Mouse (Mus musculus): ENCODE measurements around the gene Trit1. TPM values are rescaled to one million over a fixed set of nuclear protein-coding genes. Genes with fewer than 3 reads are reported as not detected.

Gene Trit1
- polyA plus RNA-seq, 1 experiment from 2014 or later, result 29.4 TPM

- no peak for ATAC-seq
- no peak overlapping the region for H3K9ac ChIP-seq (ENCODE audit: low read length)
- DNase-seq (ENCODE audit: low spot score), result no peak
- H3K9me3 ChIP-seq (replicated peaks; ENCODE audit: control insufficient read depth, low read length), result no peaks in the 10 kb centered on the region
- H3K4me1 ChIP-seq (ENCODE audit: control insufficient read depth, insufficient read depth, low read length), result no peaks in the 10 kb centered on the region
- H3K4me2 ChIP-seq (ENCODE audit: low read length), result no peak overlapping the region
- H3K36me3 ChIP-seq (ENCODE audit: control insufficient read depth, insufficient read depth, low read length), result no peaks in the 10 kb centered on the region
- 69% methylated on average over 3 of the region's 3 CpGs for WGBS
- no peak overlapping the region for H3K4me3 ChIP-seq (ENCODE audit: low read depth, low read length)
- H3K27me3 ChIP-seq (replicated peaks; ENCODE audit: control insufficient read depth, insufficient read depth, low read length), result no peaks in the 10 kb centered on the region
- no peak overlapping the region for H3K27ac ChIP-seq (ENCODE audit: low read depth, low read length)
Observed at GRCm38 (mm10) chr4:122992276-122992675, 24.1 kb upstream of the Trit1 start.

DNA sequence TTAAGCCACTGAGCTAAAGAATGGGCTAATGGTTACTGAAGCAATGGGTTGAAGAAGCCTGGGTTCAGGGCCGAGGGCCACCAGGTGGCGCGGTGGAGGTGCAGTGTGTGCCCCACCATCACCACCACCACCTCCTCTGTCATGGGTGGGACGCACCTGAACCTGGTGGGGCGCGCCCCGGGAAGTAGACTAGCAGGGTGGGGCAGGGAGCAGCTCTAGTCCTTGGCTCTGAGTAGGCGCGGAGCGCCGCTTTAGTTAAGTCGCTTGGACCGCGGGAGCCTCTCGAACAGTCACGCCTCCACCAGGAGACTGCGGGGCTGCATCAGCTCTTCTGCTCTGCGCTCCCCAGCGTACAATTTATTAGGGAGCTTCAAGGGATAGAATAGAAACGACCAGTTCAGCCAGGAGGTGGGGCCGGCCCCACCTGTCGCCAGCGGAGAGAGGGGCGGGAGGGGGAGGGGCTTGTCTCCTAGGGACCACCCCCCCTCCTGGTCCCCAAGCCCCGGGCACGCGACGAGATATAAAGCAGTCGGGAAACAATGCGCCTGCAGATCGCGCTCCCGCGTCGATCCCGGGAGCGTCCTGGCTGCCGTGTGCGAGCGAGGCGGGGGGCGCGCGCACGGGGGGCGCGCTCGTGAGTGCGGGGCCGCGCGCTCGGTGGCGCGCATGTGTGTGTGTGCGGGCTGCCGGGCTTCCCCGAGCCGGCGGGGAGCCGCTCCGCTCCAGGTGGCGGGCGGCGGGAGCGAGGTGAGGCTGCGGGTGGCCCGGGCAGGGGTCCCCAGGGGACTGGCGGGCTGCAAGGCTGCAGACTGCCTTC, 20.8 kb upstream of the Trit1 start, which contains the start of gene Mycl:
Gene Mycl, plus strand, starts transcription at position 249 of the 817 bp plus-strand sequence.
- H3K4me2 ChIP-seq (ENCODE audit: low read length), result peak within 1 kb of the TSS; percentile 73
- under 1% methylated on average over 67 of the region's 69 CpGs for WGBS
- H3K9me3 ChIP-seq (replicated peaks; ENCODE audit: control insufficient read depth, low read length), result no peaks in the 10 kb centered on the region
- H3K9ac ChIP-seq (ENCODE audit: low read length), result peak within 1 kb of the TSS; percentile 95
- peak within 1 kb of the TSS; percentile 91 for H3K4me3 ChIP-seq (ENCODE audit: low read depth, low read length)
- peak within 1 kb of the TSS; percentile 94 for H3K27ac ChIP-seq (ENCODE audit: low read depth, low read length)
- H3K27me3 ChIP-seq (replicated peaks; ENCODE audit: control insufficient read depth, insufficient read depth, low read length), result no peaks in the 10 kb centered on the region
- H3K4me1 ChIP-seq (ENCODE audit: control insufficient read depth, insufficient read depth, low read length), result peaks cover 15% of the 10 kb centered on the region
- peak; percentile 97 for DNase-seq (ENCODE audit: low spot score)
- peak; percentile 78 for ATAC-seq
- peaks cover 8% of the 10 kb centered on the region for H3K36me3 ChIP-seq (ENCODE audit: control insufficient read depth, insufficient read depth, low read length)

GRCm38 (mm10) chr4:122996221-122996617, 20.2 kb upstream of the Trit1 start:
- Histone ChIP-seq H3K36me3 (ENCODE audit: control insufficient read depth, insufficient read depth, low read length) (peaks cover 15% of the 10 kb centered on the region), H3K9ac (ENCODE audit: low read length) (peak overlapping the region; percentile 95), H3K4me3 (ENCODE audit: low read depth, low read length) (peak overlapping the region; percentile 91), H3K27ac (ENCODE audit: low read depth, low read length) (peak overlapping the region; percentile 94), H3K27me3 (replicated peaks; ENCODE audit: control insufficient read depth, insufficient read depth, low read length) (no peaks in the 10 kb centered on the region), H3K4me1 (ENCODE audit: control insufficient read depth, insufficient read depth, low read length) (peaks cover 21% of the 10 kb centered on the region), H3K4me2 (ENCODE audit: low read length) (peak overlapping the region; percentile 73), H3K9me3 (replicated peaks; ENCODE audit: control insufficient read depth, low read length) (no peaks in the 10 kb centered on the region)
- ATAC-seq (no peak), DNase-seq (ENCODE audit: low spot score) (peak; percentile 60)
- 2% methylated on average over 29 of the region's 32 CpGs for WGBS

- H3K4me2 ChIP-seq (ENCODE audit: low read length), result peak overlapping the region; percentile 73
- ATAC-seq (0 out of 2 replicates have a peak, but pooled peaks have one; percentile 4), DNase-seq (ENCODE audit: low spot score) (peak; percentile 79)
- peak overlapping the region; percentile 94 for H3K27ac ChIP-seq (ENCODE audit: low read depth, low read length)
- H3K9me3 ChIP-seq (replicated peaks; ENCODE audit: control insufficient read depth, low read length), result no peaks in the 10 kb centered on the region
- peaks cover 22% of the 10 kb centered on the region for H3K4me1 ChIP-seq (ENCODE audit: control insufficient read depth, insufficient read depth, low read length)
- H3K36me3 ChIP-seq (ENCODE audit: control insufficient read depth, insufficient read depth, low read length), result peaks cover 20% of the 10 kb centered on the region
- peak overlapping the region; percentile 95 for H3K9ac ChIP-seq (ENCODE audit: low read length)
- WGBS, result under 1% methylated on average over 43 of the region's 47 CpGs
- peak overlapping the region; percentile 91 for H3K4me3 ChIP-seq (ENCODE audit: low read depth, low read length)
- H3K27me3 ChIP-seq (replicated peaks; ENCODE audit: control insufficient read depth, insufficient read depth, low read length), result no peaks in the 10 kb centered on the region
Observed at GRCm38 (mm10) chr4:122996618-122997381, 19.6 kb upstream of the Trit1 start.

- peak overlapping the region; percentile 95 for H3K9ac ChIP-seq (ENCODE audit: low read length)
- peaks cover 22% of the 10 kb centered on the region for H3K4me1 ChIP-seq (ENCODE audit: control insufficient read depth, insufficient read depth, low read length)
- peak overlapping the region; percentile 91 for H3K4me3 ChIP-seq (ENCODE audit: low read depth, low read length)
- H3K9me3 ChIP-seq (replicated peaks; ENCODE audit: control insufficient read depth, low read length), result no peaks in the 10 kb centered on the region
- H3K27me3 ChIP-seq (replicated peaks; ENCODE audit: control insufficient read depth, insufficient read depth, low read length), result no peaks in the 10 kb centered on the region
- H3K36me3 ChIP-seq (ENCODE audit: control insufficient read depth, insufficient read depth, low read length), result peaks cover 28% of the 10 kb centered on the region
- ATAC-seq (peak; percentile 74), DNase-seq (ENCODE audit: low spot score) (peak; percentile 94)
- H3K4me2 ChIP-seq (ENCODE audit: low read length), result peak overlapping the region; percentile 73
- peak overlapping the region; percentile 84 for H3K27ac ChIP-seq (ENCODE audit: low read depth, low read length)
- WGBS, result under 1% methylated on average over 12 of the region's 12 CpGs
Observed at GRCm38 (mm10) chr4:122998537-122999262, 17.7 kb upstream of the Trit1 start.

GRCm38 (mm10) chr4:122999263-122999691, 17.1 kb upstream of the Trit1 start:
- H3K27ac ChIP-seq (ENCODE audit: low read depth, low read length), result peak overlapping the region; percentile 84
- no peaks in the 10 kb centered on the region for H3K27me3 ChIP-seq (replicated peaks; ENCODE audit: control insufficient read depth, insufficient read depth, low read length)
- peak overlapping the region; percentile 54 for H3K9ac ChIP-seq (ENCODE audit: low read length)
- peaks cover 31% of the 10 kb centered on the region for H3K36me3 ChIP-seq (ENCODE audit: control insufficient read depth, insufficient read depth, low read length)
- no peaks in the 10 kb centered on the region for H3K9me3 ChIP-seq (replicated peaks; ENCODE audit: control insufficient read depth, low read length)
- WGBS, result 3% methylated on average over 4 of the region's 4 CpGs
- DNase-seq (ENCODE audit: low spot score), result peak; percentile 71
- H3K4me2 ChIP-seq (ENCODE audit: low read length), result peak overlapping the region; percentile 73
- ATAC-seq, result peak; percentile 7; the same call in 1 of the 2 replicates
- H3K4me3 ChIP-seq (ENCODE audit: low read depth, low read length), result peak overlapping the region; percentile 91
- H3K4me1 ChIP-seq (ENCODE audit: control insufficient read depth, insufficient read depth, low read length), result peaks cover 22% of the 10 kb centered on the region

GRCm38 (mm10) chr4:123000130-123000529, 16.3 kb upstream of the Trit1 start:
- peak overlapping the region; percentile 73 for H3K4me2 ChIP-seq (ENCODE audit: low read length)
- DNase-seq (ENCODE audit: low spot score) (no peak), ATAC-seq (no peak)
- peaks cover 22% of the 10 kb centered on the region for H3K4me1 ChIP-seq (ENCODE audit: control insufficient read depth, insufficient read depth, low read length)
- H3K9ac ChIP-seq (ENCODE audit: low read length), result peak overlapping the region; percentile 54
- no peaks in the 10 kb centered on the region for H3K27me3 ChIP-seq (replicated peaks; ENCODE audit: control insufficient read depth, insufficient read depth, low read length)
- H3K27ac ChIP-seq (ENCODE audit: low read depth, low read length), result peak overlapping the region; percentile 84
- H3K9me3 ChIP-seq (replicated peaks; ENCODE audit: control insufficient read depth, low read length), result no peaks in the 10 kb centered on the region
- H3K36me3 ChIP-seq (ENCODE audit: control insufficient read depth, insufficient read depth, low read length), result peaks cover 31% of the 10 kb centered on the region
- peak overlapping the region; percentile 91; the same call in 1 of the 2 replicates for H3K4me3 ChIP-seq (ENCODE audit: low read depth, low read length)
- 42% methylated on average over 14 of the region's 14 CpGs for WGBS

- H3K9me3 ChIP-seq (replicated peaks; ENCODE audit: control insufficient read depth, low read length), result no peaks in the 10 kb centered on the region
- WGBS, result 27% methylated on average over 17 of the region's 17 CpGs
- H3K27ac ChIP-seq (ENCODE audit: low read depth, low read length), result 0 out of 2 replicates have a peak overlapping the region, but pooled peaks have one; percentile 14
- H3K4me1 ChIP-seq (ENCODE audit: control insufficient read depth, insufficient read depth, low read length), result peaks cover 24% of the 10 kb centered on the region
- H3K4me2 ChIP-seq (ENCODE audit: low read length), result peak overlapping the region; percentile 73
- H3K27me3 ChIP-seq (replicated peaks; ENCODE audit: control insufficient read depth, insufficient read depth, low read length), result no peaks in the 10 kb centered on the region
- H3K9ac ChIP-seq (ENCODE audit: low read length), result peak overlapping the region; percentile 21; the same call in 1 of the 2 replicates
- H3K4me3 ChIP-seq (ENCODE audit: low read depth, low read length), result 0 out of 2 replicates have a peak overlapping the region, but pooled peaks have one; percentile 91
- no peak for DNase-seq (ENCODE audit: low spot score)
- H3K36me3 ChIP-seq (ENCODE audit: control insufficient read depth, insufficient read depth, low read length), result peaks cover 31% of the 10 kb centered on the region
- no peak for ATAC-seq
Observed at GRCm38 (mm10) chr4:123000617-123001342, 15.6 kb upstream of the Trit1 start.

Measured in forebrain, embryonic 14.5 days (tissue).